In the genomic region with DNA sequence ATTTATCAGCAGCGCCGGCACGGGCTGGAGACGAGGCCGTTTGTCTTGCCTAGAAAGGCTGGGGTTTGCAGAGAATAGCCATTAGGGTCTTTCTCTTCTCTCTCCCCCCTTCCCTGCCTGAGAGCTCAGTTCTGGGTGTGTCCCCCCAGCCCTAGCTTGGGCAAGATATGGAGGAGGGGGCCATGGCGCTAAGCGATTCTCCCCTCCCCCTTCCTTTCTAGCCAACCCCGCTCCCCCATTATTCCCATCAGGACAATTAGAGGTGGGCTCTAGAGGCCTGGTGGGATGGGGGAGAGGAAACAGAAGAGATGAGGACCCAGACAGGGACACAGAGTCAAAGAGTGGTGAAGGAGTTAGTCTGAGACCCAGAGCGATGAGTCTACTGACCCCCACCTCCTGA, we compare ENCODE assay signal across 12 mouse cellular contexts. TPM values are rescaled to one million over a fixed set of nuclear protein-coding genes. Genes with fewer than 3 reads are reported as not detected.
DNase-seq lines count a peak whose midpoint lies in the region; ATAC-seq and TF ChIP-seq lines count a peak whose summit lies in the region.
"Had no signal": no experiment of that assay in that cellular context is flagged by ENCODE, and none has a peak within 500 bp of the region (broad histone marks: within the 10 kb centered on the region; RNA-seq: fewer than 3 reads in every experiment).

No protein-coding gene starts in this region.

- H3K4me1 ChIP-seq in kidney, postnatal 0 days (replicated peaks; ENCODE audit: insufficient read depth, low read length) = peaks cover 22% of the 10 kb centered on the region; the same call in 1 of the 2 replicates
- no peaks in the 10 kb centered on the region for H3K4me1 ChIP-seq in hindbrain, embryonic 14.5 days (replicated peaks; ENCODE audit: control insufficient read depth, insufficient read depth, low read length)
- no peaks in the 10 kb centered on the region for H3K4me1 ChIP-seq in intestine, postnatal 0 days (replicated peaks; ENCODE audit: control insufficient read depth, insufficient read depth, low read length)
- peaks cover 28% of the 10 kb centered on the region for H3K4me1 ChIP-seq in neural tube, embryonic 15.5 days

- no peak for ATAC-seq in kidney, postnatal 0 days (replicated peaks; ENCODE audit: low FRiP score, low read depth)
- ATAC-seq in hindbrain, embryonic 14.5 days (ENCODE audit: low FRiP score) = peak; percentile 53; the same call in 1 of the 2 replicates
- no peak for ATAC-seq in intestine, postnatal 0 days
- ATAC-seq in neural tube, embryonic 15.5 days (ENCODE audit: low FRiP score) = peak; percentile 29; the same call in 1 of the 2 replicates

- H3K9me3 ChIP-seq in kidney, postnatal 0 days (replicated peaks; ENCODE audit: low read length) = no peaks in the 10 kb centered on the region
- H3K9me3 ChIP-seq in hindbrain, embryonic 14.5 days (ENCODE audit: control insufficient read depth, low read length) = no peaks in the 10 kb centered on the region
- no peaks in the 10 kb centered on the region for H3K9me3 ChIP-seq in intestine, postnatal 0 days (ENCODE audit: control insufficient read depth)
- H3K9me3 ChIP-seq in neural tube, embryonic 15.5 days (replicated peaks) = no peaks in the 10 kb centered on the region
- H3K9me3 ChIP-seq: embryonic facial prominence, embryonic 15.5 days had no signal

- H3K27ac ChIP-seq in kidney, postnatal 0 days = peak overlapping the region; percentile 99
- H3K27ac ChIP-seq in hindbrain, embryonic 14.5 days = peak overlapping the region; percentile 69
- H3K27ac ChIP-seq in intestine, postnatal 0 days (ENCODE audit: low read depth, low read length) = no peak overlapping the region
- H3K27ac ChIP-seq in neural tube, embryonic 15.5 days (replicated peaks) = peak overlapping the region; percentile 99
- H3K27ac ChIP-seq: embryonic facial prominence, embryonic 15.5 days; layer of hippocampus, adult 2 months had no signal

- WGBS in kidney, postnatal 0 days = 4% methylated on average over 9 of the region's 9 CpGs
- WGBS in hindbrain, embryonic 14.5 days = 0% methylated on average over 9 of the region's 9 CpGs
- WGBS in intestine, postnatal 0 days = 12% methylated on average over 9 of the region's 9 CpGs
- 4% methylated on average over 9 of the region's 9 CpGs for WGBS in neural tube, embryonic 15.5 days

- TF ChIP-seq CTCF in kidney, postnatal 0 days (IDR thresholded peaks at IDR 0.05; ENCODE audit: low read depth) = no peak
- TF ChIP-seq CTCF in intestine, postnatal 0 days (IDR thresholded peaks at IDR 0.05; ENCODE audit: low read depth) = no peak

- no peak for DNase-seq in kidney, postnatal 0 days (ENCODE audit: low spot score)
- no peak for DNase-seq in kidney, postnatal 36 days
- no peak for DNase-seq in hindbrain, embryonic 14.5 days (ENCODE audit: low spot score)
- no peak for DNase-seq in layer of hippocampus, adult 11-12 months (ENCODE audit: low spot score)
- no peak for DNase-seq in cerebellum, adult 11 months
- DNase-seq: cerebellum, postnatal 10 days; heart, postnatal 10 days; right cerebral cortex, postnatal 4 days had no signal

- H3K4me2 ChIP-seq in kidney, postnatal 0 days (ENCODE audit: low read length) = peak overlapping the region; percentile 96
- H3K4me2 ChIP-seq in hindbrain, embryonic 14.5 days (replicated peaks) = peak overlapping the region; percentile 46
- H3K4me2 ChIP-seq in intestine, postnatal 0 days (replicated peaks; ENCODE audit: low read depth) = peak overlapping the region; percentile 75
- H3K4me2 ChIP-seq in neural tube, embryonic 15.5 days = peak overlapping the region; percentile 87
- H3K4me2 ChIP-seq: embryonic facial prominence, embryonic 15.5 days had no signal

- no peaks in the 10 kb centered on the region for H3K27me3 ChIP-seq in kidney, postnatal 0 days (ENCODE audit: insufficient read depth, low read length)
- H3K27me3 ChIP-seq in hindbrain, embryonic 14.5 days (ENCODE audit: control insufficient read depth, insufficient read depth, low read length) = peaks cover 95% of the 10 kb centered on the region
- H3K27me3 ChIP-seq in intestine, postnatal 0 days (replicated peaks; ENCODE audit: control insufficient read depth, insufficient read depth, low read length) = peaks cover 64% of the 10 kb centered on the region
- no peaks in the 10 kb centered on the region for H3K27me3 ChIP-seq in neural tube, embryonic 15.5 days (replicated peaks)

- no peaks in the 10 kb centered on the region for H3K36me3 ChIP-seq in kidney, postnatal 0 days (ENCODE audit: insufficient read depth, low read length)
- no peaks in the 10 kb centered on the region for H3K36me3 ChIP-seq in hindbrain, embryonic 14.5 days (replicated peaks; ENCODE audit: control insufficient read depth, insufficient read depth)
- no peaks in the 10 kb centered on the region for H3K36me3 ChIP-seq in intestine, postnatal 0 days (ENCODE audit: control insufficient read depth, insufficient read depth)
- H3K36me3 ChIP-seq in neural tube, embryonic 15.5 days = no peaks in the 10 kb centered on the region
- H3K36me3 ChIP-seq: embryonic facial prominence, embryonic 15.5 days had no signal

- H3K4me3 ChIP-seq in kidney, postnatal 0 days (replicated peaks; ENCODE audit: low read depth, low read length) = peak overlapping the region; percentile 84
- H3K4me3 ChIP-seq in hindbrain, embryonic 14.5 days (replicated peaks; ENCODE audit: low read length) = peak overlapping the region; percentile 39
- H3K4me3 ChIP-seq in intestine, postnatal 0 days (ENCODE audit: low read depth, low read length) = peak overlapping the region; percentile 50
- peak overlapping the region; percentile 60 for H3K4me3 ChIP-seq in neural tube, embryonic 15.5 days (replicated peaks)
- H3K4me3 ChIP-seq: layer of hippocampus, adult 2 months had no signal

- peak overlapping the region; percentile 98 for H3K9ac ChIP-seq in kidney, postnatal 0 days (ENCODE audit: low read depth, low read length)
- peak overlapping the region; percentile 63 for H3K9ac ChIP-seq in hindbrain, embryonic 14.5 days
- H3K9ac ChIP-seq in intestine, postnatal 0 days (ENCODE audit: low read depth, low read length) = peak overlapping the region; percentile 58; the same call in 1 of the 2 replicates
- H3K9ac ChIP-seq in neural tube, embryonic 15.5 days (replicated peaks) = peak overlapping the region; percentile 83
- H3K9ac ChIP-seq: embryonic facial prominence, embryonic 15.5 days had no signal

RNA-seq across cellular contexts. Expression of gene Hoxb7, which starts 1.0 kb away (rescaled TPM):
- 56.1 and 58.9 TPM in 2 replicates for polyA plus RNA-seq in kidney, postnatal 0 days (2015; fragmentation: Nextera tagmentation; extraction: Ambion mirVana)
- 40.8 and 45.6 TPM in 2 replicates for polyA plus RNA-seq in hindbrain, embryonic 14.5 days (2014; fragmentation: Nextera tagmentation; extraction: Ambion mirVana)
- polyA plus RNA-seq in intestine, postnatal 0 days (2015; fragmentation: Nextera tagmentation; extraction: Ambion mirVana) = 7.6 and 8.5 TPM in 2 replicates
- polyA plus RNA-seq in neural tube, embryonic 15.5 days (2015; fragmentation: Nextera tagmentation; extraction: Ambion mirVana) = 101 and 115 TPM in 2 replicates
- polyA plus RNA-seq: embryonic facial prominence, embryonic 15.5 days had no signal

RNA-seq across cellular contexts. Expression of gene Hoxb6, which starts 4.9 kb away (rescaled TPM):
- polyA plus RNA-seq in kidney, postnatal 0 days (2015; fragmentation: Nextera tagmentation; extraction: Ambion mirVana) = 45.0 and 47.8 TPM in 2 replicates
- 71.4 and 90.1 TPM in 2 replicates for polyA plus RNA-seq in hindbrain, embryonic 14.5 days (2014; fragmentation: Nextera tagmentation; extraction: Ambion mirVana)
- 5.7 and 6.4 TPM in 2 replicates for polyA plus RNA-seq in intestine, postnatal 0 days (2015; fragmentation: Nextera tagmentation; extraction: Ambion mirVana)
- polyA plus RNA-seq in neural tube, embryonic 15.5 days (2015; fragmentation: Nextera tagmentation; extraction: Ambion mirVana) = 109 and 135 TPM in 2 replicates
- polyA plus RNA-seq: embryonic facial prominence, embryonic 15.5 days had no signal

RNA-seq across cellular contexts. Expression of gene Hoxb8, which starts 5.7 kb away (rescaled TPM):
- 8.7 and 12.2 TPM in 2 replicates for polyA plus RNA-seq in kidney, postnatal 0 days (2015; fragmentation: Nextera tagmentation; extraction: Ambion mirVana)
- polyA plus RNA-seq in hindbrain, embryonic 14.5 days (2014; fragmentation: Nextera tagmentation; extraction: Ambion mirVana) = 41.2 and 50.6 TPM in 2 replicates
- 1.0 and 1.1 TPM in 2 replicates for polyA plus RNA-seq in intestine, postnatal 0 days (2015; fragmentation: Nextera tagmentation; extraction: Ambion mirVana)
- polyA plus RNA-seq in neural tube, embryonic 15.5 days (2015; fragmentation: Nextera tagmentation; extraction: Ambion mirVana) = 63.1 and 71.8 TPM in 2 replicates
- polyA plus RNA-seq: embryonic facial prominence, embryonic 15.5 days had no signal

RNA-seq across cellular contexts. Expression of gene Hoxb5, which starts 15.7 kb away (rescaled TPM):
- polyA plus RNA-seq in kidney, postnatal 0 days (2015; fragmentation: Nextera tagmentation; extraction: Ambion mirVana) = 10.2 and 12.9 TPM in 2 replicates
- polyA plus RNA-seq in hindbrain, embryonic 14.5 days (2014; fragmentation: Nextera tagmentation; extraction: Ambion mirVana) = 140 and 157 TPM in 2 replicates
- polyA plus RNA-seq in intestine, postnatal 0 days (2015; fragmentation: Nextera tagmentation; extraction: Ambion mirVana) = 14.7 and 15.8 TPM in 2 replicates
- polyA plus RNA-seq in neural tube, embryonic 15.5 days (2015; fragmentation: Nextera tagmentation; extraction: Ambion mirVana) = 39.5 and 106 TPM in 2 replicates
- polyA plus RNA-seq: embryonic facial prominence, embryonic 15.5 days had no signal

RNA-seq across cellular contexts. Expression of gene Hoxb9, which starts 16.2 kb away (rescaled TPM):
- 22.6 and 23.1 TPM in 2 replicates for polyA plus RNA-seq in kidney, postnatal 0 days (2015; fragmentation: Nextera tagmentation; extraction: Ambion mirVana)
- polyA plus RNA-seq in hindbrain, embryonic 14.5 days (2014; fragmentation: Nextera tagmentation; extraction: Ambion mirVana) = 10.7 and 22.4 TPM in 2 replicates
- polyA plus RNA-seq in intestine, postnatal 0 days (2015; fragmentation: Nextera tagmentation; extraction: Ambion mirVana) = 0.37 and 1.5 TPM in 2 replicates
- polyA plus RNA-seq in neural tube, embryonic 15.5 days (2015; fragmentation: Nextera tagmentation; extraction: Ambion mirVana) = 55.7 and 57.5 TPM in 2 replicates
- polyA plus RNA-seq: embryonic facial prominence, embryonic 15.5 days had no signal

Comparison
In these comparisons a context has a peak if more than half of its experiments do, and no peak if none do; other contexts are left out.
1. ATAC-seq: peak in hindbrain, embryonic 14.5 days (single experiment) and neural tube, embryonic 15.5 days (single experiment); none in kidney, postnatal 0 days (single experiment) and intestine, postnatal 0 days (single experiment).
2. H3K4me2 ChIP-seq: peak in every context shown above with its lines; median percentile 96 in kidney, postnatal 0 days; 87 in neural tube, embryonic 15.5 days; 75 in intestine, postnatal 0 days; 46 in hindbrain, embryonic 14.5 days.
3. Peak in every context shown above with its lines, with median percentiles within 50 percentile points of each other: H3K4me3 ChIP-seq and H3K9ac ChIP-seq.